Mouse (Mus musculus) small intestine, adult 2 months (tissue): ENCODE data around the gene Tnfaip8l1. TPM values are rescaled to one million over a fixed set of nuclear protein-coding genes. Genes with fewer than 3 reads are reported as not detected.

Source experiments
- H3K27ac ChIP-seq: fragments of 200-500 bp; 2 replicates; pipeline ENCODE4 v1.5.1; 2012; ENCODE audit warnings: low read depth, low read length, control low read depth, inconsistent platforms; ENCODE audit not compliant: insufficient read depth
- H3K27me3 ChIP-seq: fragments of 200-500 bp; 2 replicates; pipeline ENCODE4 v1.6.1; 2012; ENCODE audit warnings: mild to moderate bottlenecking, moderate library complexity, low read length, inconsistent platforms; ENCODE audit not compliant: control insufficient read depth, insufficient read depth
- H3K36me3 ChIP-seq: fragments of 200-500 bp; 2 replicates; pipeline ENCODE4 v1.6.1; 2012; ENCODE audit warnings: mild to moderate bottlenecking, low read length, control low read depth, inconsistent platforms; ENCODE audit not compliant: control insufficient read depth, insufficient read depth
- H3K4me1 ChIP-seq: fragments of 200-500 bp; 2 replicates; pipeline ENCODE4 v1.6.1; 2012; ENCODE audit warnings: low read length, inconsistent platforms, mixed read lengths; ENCODE audit not compliant: control insufficient read depth, insufficient read depth, insufficient read length
- H3K4me3 ChIP-seq: fragments of 200-500 bp; 2 replicates; pipeline ENCODE4 v1.5.1; 2012; ENCODE audit warnings: low read depth, mild to moderate bottlenecking, control low read depth, inconsistent platforms, low read length, moderate library complexity
- CTCF ChIP-seq: fragments of 200-500 bp; IDR thresholded peaks from 2 replicates; pipeline ENCODE4 v1.5.1; 2012; ENCODE audit warnings: low read depth, mild to moderate bottlenecking, control low read depth, inconsistent platforms, low read length, moderate library complexity, mixed read lengths; ENCODE audit not compliant: insufficient replicate concordance, insufficient read length; ENCODE audit errors: extremely low read depth
- POLR2A ChIP-seq: fragments of 200-500 bp; IDR thresholded peaks from 2 replicates; pipeline ENCODE4 v1.6.1; 2012; ENCODE audit warnings: low read depth, mild to moderate bottlenecking, control low read depth, inconsistent platforms, low read length, moderate library complexity
- WGBS: fragments of 180-500 bp; shearing (Covaris S2); methylation state at CpG from one replicate; pipeline ENCODE4 v1.1.7; 2018; 5-methylcytosine and 5-hydroxymethylcytosine counted together
- polyA plus RNA-seq: library from polyadenylated mRNA; depleted of rRNA; stranded (reverse); fragments of >200 nt; gene quantifications from 2 replicates; pipeline ENCODE4 v1.2.3, GENCODE M21; 2012

The Tnfaip8l1 gene
- polyA plus RNA-seq, 1 experiment = 10.3 TPM

- Histone ChIP-seq H3K27me3 (no peaks in the 10 kb centered on the region), H3K36me3 (peaks cover 60% of the 10 kb centered on the region), H3K27ac (no peak overlapping the region), H3K4me3 (no peak overlapping the region), H3K4me1 (peaks cover 14% of the 10 kb centered on the region)
- WGBS = 92% methylated on average over 8 of the region's 8 CpGs
- TF ChIP-seq POLR2A (no peak), CTCF (no peak)
These were observed 40.2 kb downstream of the Tnfaip8l1 start for GRCm38 (mm10) chr17:56202476-56202875.

DNA sequence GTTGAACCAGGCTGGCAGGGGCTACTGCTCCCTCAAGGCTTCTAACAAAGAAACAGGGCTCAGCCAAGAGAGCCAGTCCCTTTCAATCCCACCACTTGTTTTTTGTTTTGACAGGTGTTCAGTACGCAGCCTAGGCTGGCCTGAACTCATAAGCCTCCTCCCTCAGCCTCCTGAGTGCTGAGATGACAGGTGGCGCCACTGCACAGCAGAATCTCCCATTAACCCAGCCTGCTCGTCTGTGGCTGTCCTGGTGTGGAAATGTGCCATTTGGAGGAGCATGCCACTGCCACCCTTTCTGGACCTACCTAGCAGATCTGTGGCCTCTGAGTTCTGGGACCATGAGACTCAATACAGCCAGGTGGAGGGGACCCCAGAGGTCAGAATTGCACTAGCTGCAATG is 41.5 kb downstream of the Tnfaip8l1 start:
- Histone ChIP-seq H3K4me1 (peaks cover 15% of the 10 kb centered on the region), H3K27ac (no peak overlapping the region), H3K36me3 (peaks cover 51% of the 10 kb centered on the region), H3K27me3 (no peaks in the 10 kb centered on the region), H3K4me3 (no peak overlapping the region)
- 73% methylated on average over 3 of the region's 3 CpGs for WGBS
- TF ChIP-seq CTCF (no peak), POLR2A (no peak)

DNA sequence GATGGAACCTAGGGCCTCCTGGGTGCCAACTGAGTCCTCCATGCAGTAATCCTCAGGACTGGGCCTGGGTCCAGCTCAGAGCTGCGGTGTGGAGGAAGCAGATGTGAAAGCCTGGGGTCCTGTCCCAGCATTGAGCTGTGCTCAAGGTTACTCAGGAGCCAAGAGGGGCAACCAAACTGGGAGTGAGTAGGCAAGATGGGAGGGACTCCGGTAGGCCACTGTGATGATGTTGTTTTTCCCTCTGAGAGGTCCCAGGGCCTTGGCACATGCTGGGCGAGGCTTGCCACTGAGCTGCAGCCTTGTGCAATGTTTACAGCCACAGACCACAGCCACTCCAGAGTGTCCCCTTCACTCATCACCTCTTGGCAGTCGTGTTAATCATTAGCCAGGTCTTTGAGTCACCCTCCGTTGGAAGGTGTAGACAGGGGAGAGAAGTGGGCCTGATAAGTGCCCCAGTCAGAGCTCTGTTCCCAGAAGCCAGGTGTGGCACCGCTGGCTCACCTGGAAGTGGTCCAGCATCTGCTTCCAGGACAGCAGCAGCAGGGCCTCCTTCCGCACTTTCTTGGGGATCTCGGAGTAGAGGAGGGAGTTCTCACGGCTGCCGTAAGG is 44.1 kb downstream of the Tnfaip8l1 start:
- H3K4me1 ChIP-seq = peaks cover 17% of the 10 kb centered on the region
- TF ChIP-seq CTCF (no peak), POLR2A (no peak)
- no peak overlapping the region; the same call in 1 of the 2 replicates for H3K27ac ChIP-seq
- H3K36me3 ChIP-seq = peaks cover 62% of the 10 kb centered on the region
- WGBS = 33% methylated on average over 10 of the region's 10 CpGs
- no peaks in the 10 kb centered on the region for H3K27me3 ChIP-seq
- H3K4me3 ChIP-seq = no peak overlapping the region

GRCm38 (mm10) chr17:56206986-56207674 is 44.9 kb downstream of the Tnfaip8l1 start:
- Histone ChIP-seq H3K27ac (no peak overlapping the region; the same call in 1 of the 2 replicates), H3K36me3 (peaks cover 63% of the 10 kb centered on the region), H3K4me3 (no peak overlapping the region), H3K27me3 (no peaks in the 10 kb centered on the region), H3K4me1 (peaks cover 17% of the 10 kb centered on the region)
- TF ChIP-seq POLR2A (no peak), CTCF (no peak)
- WGBS = 39% methylated on average over 6 of the region's 6 CpGs

- 92% methylated on average over 9 of the region's 9 CpGs for WGBS
- Histone ChIP-seq H3K4me1 (peaks cover 17% of the 10 kb centered on the region), H3K27ac (no peak overlapping the region), H3K4me3 (no peak overlapping the region), H3K36me3 (peaks cover 54% of the 10 kb centered on the region), H3K27me3 (no peaks in the 10 kb centered on the region)
- TF ChIP-seq CTCF (no peak), POLR2A (no peak)
These were observed 45.8 kb downstream of the Tnfaip8l1 start for GRCm38 (mm10) chr17:56207963-56208530.

DNA sequence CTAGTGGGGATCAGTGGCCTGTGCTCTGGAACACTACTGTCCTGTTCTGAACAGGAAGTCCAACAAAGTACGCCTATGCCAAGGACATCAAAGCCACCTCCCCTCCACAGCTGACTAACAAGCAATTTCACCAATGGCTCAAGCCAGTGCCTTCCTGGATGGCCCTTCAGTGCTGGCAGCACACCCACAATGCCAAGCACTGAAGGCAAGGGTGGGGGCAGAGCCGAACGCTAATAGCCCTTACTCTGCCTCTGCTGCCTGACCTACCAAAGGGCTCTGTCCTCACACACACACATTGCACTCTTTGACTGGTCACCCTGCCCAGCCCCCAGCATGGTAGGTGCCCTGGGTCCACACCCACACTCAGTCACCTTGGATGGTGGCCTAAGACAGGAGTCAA is 46.5 kb downstream of the Tnfaip8l1 start:
- H3K27me3 ChIP-seq = no peaks in the 10 kb centered on the region
- peaks cover 17% of the 10 kb centered on the region for H3K4me1 ChIP-seq
- no peak overlapping the region for H3K4me3 ChIP-seq
- TF ChIP-seq CTCF = no peak
- H3K36me3 ChIP-seq = peaks cover 48% of the 10 kb centered on the region
- WGBS = 70% methylated on average over 3 of the region's 3 CpGs
- H3K27ac ChIP-seq = no peak overlapping the region

DNA sequence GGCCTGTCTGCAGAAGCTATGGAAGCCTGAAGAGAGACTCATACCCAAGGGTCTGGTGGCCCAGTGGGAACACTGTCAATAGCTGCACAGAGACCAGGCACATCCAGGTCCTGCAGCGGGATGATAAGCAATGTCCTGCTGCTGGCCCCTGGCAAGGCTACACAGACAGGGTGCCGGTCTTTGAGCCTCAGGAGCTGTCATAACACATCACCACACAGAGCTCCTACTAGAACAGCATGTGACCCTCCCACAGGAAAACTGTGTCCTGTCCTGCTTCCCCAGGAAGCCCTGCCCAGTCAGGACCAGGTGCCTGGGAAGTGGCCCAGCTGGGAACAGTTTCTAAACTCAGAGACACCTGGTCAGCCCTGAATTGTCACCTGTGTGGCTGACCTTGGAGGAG is 48.8 kb downstream of the Tnfaip8l1 start:
- peaks cover 30% of the 10 kb centered on the region for H3K36me3 ChIP-seq
- WGBS = 88% methylated on average over 2 of the region's 2 CpGs
- no peak overlapping the region for H3K4me3 ChIP-seq
- H3K4me1 ChIP-seq = peaks cover 16% of the 10 kb centered on the region
- H3K27me3 ChIP-seq = no peaks in the 10 kb centered on the region
- no peak overlapping the region for H3K27ac ChIP-seq
- no peak for TF ChIP-seq POLR2A
- no peak for TF ChIP-seq CTCF
